Mouse (Mus musculus) cerebellum, adult 2 months (tissue): Measurements from ENCODE around the gene Erp27. TPM values are rescaled to one million over a fixed set of nuclear protein-coding genes. Genes with fewer than 3 reads are reported as not detected.
"Not testable (repeated sequence)": the region's sequence is repeated elsewhere in the genome, so short reads cannot be mapped to it uniquely, and the experiment has no call there.

Source experiments
- DNase-seq, 2 experiments: peaks; one replicate each; pipeline ENCODE4 v3.0.0; 2021
- H3K27ac ChIP-seq: fragments of 200-500 bp; 2 replicates; pipeline ENCODE4 v1.5.1; 2012; ENCODE audit warnings: low read length, control low read depth, inconsistent platforms; ENCODE audit not compliant: insufficient read depth
- H3K27me3 ChIP-seq: fragments of 200-500 bp; 2 replicates; pipeline ENCODE4 v1.6.1; 2012; ENCODE audit warnings: inconsistent platforms, mild to moderate bottlenecking, low read length, moderate library complexity; ENCODE audit not compliant: control insufficient read depth, insufficient read depth
- H3K4me1 ChIP-seq: fragments of 200-500 bp; 2 replicates; pipeline ENCODE4 v1.6.1; 2011; ENCODE audit warnings: low read length; ENCODE audit not compliant: control insufficient read depth, insufficient read depth
- H3K4me3 ChIP-seq: fragments of 200-500 bp; replicated peaks from 2 replicates; pipeline ENCODE3; 2011; ENCODE audit warnings: mild to moderate bottlenecking, low read depth, low read length, control low read depth; ENCODE audit not compliant: insufficient read depth
- CTCF ChIP-seq: fragments of 200-500 bp; IDR thresholded peaks from 2 replicates; pipeline ENCODE4 v1.5.1; 2011; ENCODE audit warnings: low read depth, mild to moderate bottlenecking, control low read depth, low read length, moderate library complexity, borderline replicate concordance; ENCODE audit not compliant: insufficient read depth
- POLR2A ChIP-seq: fragments of 200-500 bp; IDR thresholded peaks from 2 replicates; pipeline ENCODE4 v1.6.1; 2011; ENCODE audit warnings: low read length, control low read depth, borderline replicate concordance; ENCODE audit not compliant: insufficient read depth
- WGBS: fragments of 180-500 bp; shearing (Covaris S2); methylation state at CpG from one replicate; pipeline ENCODE4 v1.1.7; 2018; 5-methylcytosine and 5-hydroxymethylcytosine counted together
- polyA plus RNA-seq: library from polyadenylated mRNA; depleted of rRNA; stranded (reverse); fragments of >200 nt; gene quantifications from 2 replicates; pipeline ENCODE4 v1.2.3, GENCODE M21; 2012

Gene Erp27
- polyA plus RNA-seq, 1 experiment, result 0.31 TPM

- TF ChIP-seq POLR2A (no peak), CTCF (no peak)
- no peak overlapping the region for H3K4me3 ChIP-seq
- WGBS, result 94% methylated on average over 6 of the region's 6 CpGs
- no peaks in the 10 kb centered on the region for H3K4me1 ChIP-seq
- no peaks in the 10 kb centered on the region for H3K27me3 ChIP-seq
- DNase-seq, result no peak
- H3K27ac ChIP-seq, result no peak overlapping the region
These were observed 32.4 kb downstream of the Erp27 start for GRCm38 (mm10) chr6:136889554-136889953.

GRCm38 (mm10) chr6:136889067-136889466, 32.9 kb downstream of the Erp27 start:
- TF ChIP-seq CTCF, result no peak
- TF ChIP-seq POLR2A, result no peak
- Histone ChIP-seq H3K4me1 (no peaks in the 10 kb centered on the region), H3K27ac (no peak overlapping the region), H3K27me3 (no peaks in the 10 kb centered on the region), H3K4me3 (no peak overlapping the region)
- WGBS, result 71% methylated on average over 6 of the region's 6 CpGs
- DNase-seq, result no peak

DNA sequence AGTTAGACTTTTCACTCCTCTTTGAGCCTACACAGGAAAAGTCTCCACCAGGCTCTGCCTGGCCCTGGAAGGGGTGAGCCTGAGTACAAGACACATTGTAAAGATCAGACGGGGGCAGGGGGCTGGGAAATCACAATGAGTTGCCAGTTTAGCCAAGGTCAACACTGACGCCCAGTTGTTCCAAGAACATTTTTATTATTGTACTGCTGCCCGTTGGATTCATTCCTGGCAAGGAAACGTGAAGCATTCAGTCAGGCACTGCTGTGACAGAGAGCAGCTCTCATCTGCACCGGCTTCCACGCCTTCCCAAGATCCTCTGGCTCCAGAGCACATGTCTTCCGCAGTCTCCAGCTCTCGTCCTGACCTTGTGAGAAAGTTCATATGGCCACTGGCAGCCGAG, 34.1 kb downstream of the Erp27 start:
- H3K27ac ChIP-seq, result no peak overlapping the region
- no peak overlapping the region for H3K4me3 ChIP-seq
- TF ChIP-seq POLR2A (no peak), CTCF (no peak)
- DNase-seq, result no peak
- 38% methylated on average over 9 of the region's 9 CpGs for WGBS
- no peaks in the 10 kb centered on the region for H3K27me3 ChIP-seq
- H3K4me1 ChIP-seq, result no peaks in the 10 kb centered on the region

DNA sequence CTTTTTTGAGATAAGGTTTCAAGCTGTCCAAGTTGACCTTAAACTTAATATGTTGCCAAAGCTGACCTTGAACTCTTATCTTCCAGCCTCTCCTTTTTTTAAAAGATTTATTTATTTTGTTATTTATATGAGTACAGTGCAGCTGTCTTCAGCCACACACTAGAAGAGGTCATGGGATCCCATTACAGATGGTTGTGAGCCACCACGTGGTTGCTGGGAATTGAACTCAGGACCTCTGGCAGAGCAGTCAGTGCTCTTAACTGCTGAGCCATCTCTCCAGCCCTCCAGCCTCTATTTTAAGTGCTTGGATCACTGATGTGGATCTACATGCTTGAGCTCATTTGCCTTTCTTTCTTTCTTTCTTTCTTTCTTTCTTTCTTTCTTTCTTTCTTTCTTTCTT, 37.2 kb downstream of the Erp27 start:
- not testable (repeated sequence) for H3K4me1 ChIP-seq, H3K27me3 ChIP-seq, DNase-seq, H3K4me3 ChIP-seq, H3K27ac ChIP-seq
- 53% methylated on average over 1 of the region's 1 CpGs for WGBS

GRCm38 (mm10) chr6:136883961-136884360, 38.0 kb downstream of the Erp27 start:
- no peak overlapping the region for H3K27ac ChIP-seq
- TF ChIP-seq CTCF (no peak), POLR2A (no peak)
- H3K4me1 ChIP-seq, result no peaks in the 10 kb centered on the region
- H3K4me3 ChIP-seq, result no peak overlapping the region
- H3K27me3 ChIP-seq, result no peaks in the 10 kb centered on the region
- WGBS, result 81% methylated on average over 6 of the region's 6 CpGs
- DNase-seq, result no peak

GRCm38 (mm10) chr6:136883431-136883915, 38.5 kb downstream of the Erp27 start:
- Histone ChIP-seq H3K27me3 (no peaks in the 10 kb centered on the region), H3K4me1 (no peaks in the 10 kb centered on the region), H3K4me3 (no peak overlapping the region), H3K27ac (no peak overlapping the region)
- DNase-seq, result no peak
- TF ChIP-seq POLR2A (no peak), CTCF (no peak)
- 84% methylated on average over 3 of the region's 3 CpGs for WGBS

- no peak for DNase-seq
- WGBS, result 75% methylated on average over 8 of the region's 8 CpGs
- Histone ChIP-seq H3K27me3 (no peaks in the 10 kb centered on the region), H3K27ac (no peak overlapping the region), H3K4me3 (no peak overlapping the region), H3K4me1 (no peaks in the 10 kb centered on the region)
- TF ChIP-seq CTCF (no peak), POLR2A (no peak)
These were observed 40.3 kb downstream of the Erp27 start for GRCm38 (mm10) chr6:136881678-136882077.

DNA sequence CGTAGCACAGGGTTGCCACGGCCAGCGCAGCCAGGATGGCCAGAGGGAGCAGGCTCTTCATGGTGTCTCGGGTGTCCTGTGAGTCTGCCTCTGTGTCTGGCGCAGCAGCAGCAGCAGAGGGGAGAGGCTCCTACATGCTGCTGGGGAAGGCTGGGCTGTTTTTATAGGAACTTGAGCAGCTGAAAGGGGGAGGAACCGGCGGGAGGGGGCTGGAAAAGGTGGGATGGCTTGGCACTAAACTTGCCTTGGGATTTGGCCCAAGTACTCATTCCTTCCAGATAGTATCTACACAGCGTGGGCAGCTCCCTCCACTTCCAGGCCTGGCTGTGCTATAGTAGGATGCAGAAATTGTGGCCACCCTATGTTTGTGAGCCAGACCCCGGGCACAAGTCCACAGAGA, 46.3 kb downstream of the Erp27 start, which contains the start of gene Mgp:
Gene Mgp, minus strand, starts transcription at position 154 of the 400 bp plus-strand sequence.
- no peak for DNase-seq
- no peak within 1 kb of the TSS for H3K4me3 ChIP-seq
- no peak within 1 kb of the TSS for H3K27ac ChIP-seq
- 23% methylated on average over 9 of the region's 9 CpGs for WGBS
- H3K4me1 ChIP-seq, result no peaks in the 10 kb centered on the region
- TF ChIP-seq POLR2A (no peak), CTCF (no peak)
- H3K27me3 ChIP-seq, result no peaks in the 10 kb centered on the region
